Mouse (Mus musculus): ENCODE data around the gene St13. TPM values are rescaled to one million over a fixed set of nuclear protein-coding genes. Genes with fewer than 3 reads are reported as not detected.

St13 gene
- polyA plus RNA-seq, 1 experiment from 2014 or later = 185 TPM

DNA sequence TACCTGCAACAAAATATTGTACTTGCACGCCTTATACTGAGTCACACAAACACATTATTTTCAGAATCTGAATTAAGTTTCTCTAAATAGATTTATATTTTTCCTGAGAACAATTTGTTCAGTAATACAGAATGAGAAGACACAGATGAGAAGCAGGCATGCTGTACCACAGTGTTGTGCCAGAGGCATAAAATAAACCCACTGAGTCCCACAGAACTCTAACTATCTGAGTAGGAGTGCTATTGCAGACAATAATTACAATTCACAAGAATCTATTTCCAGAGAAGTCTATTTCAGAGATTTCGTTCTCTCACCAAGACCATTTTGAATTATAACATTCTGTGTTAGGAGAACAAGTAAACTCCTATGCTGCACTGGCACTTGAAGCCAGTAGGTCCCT, 52.4 kb downstream of the St13 start:
- ATAC-seq (ENCODE audit: low FRiP score) = no peak
- H3K27me3 ChIP-seq (replicated peaks) = no peaks in the 10 kb centered on the region
- 84% methylated on average over 2 of the region's 2 CpGs for WGBS
- peak overlapping the region; percentile 41; the same call in 1 of the 2 replicates for H3K27ac ChIP-seq (replicated peaks)
- no peak overlapping the region for H3K4me3 ChIP-seq (replicated peaks)
- H3K9ac ChIP-seq (replicated peaks) = no peak overlapping the region
- no peaks in the 10 kb centered on the region for H3K9me3 ChIP-seq (replicated peaks)
- no peak overlapping the region for H3K4me2 ChIP-seq
- peaks cover 6% of the 10 kb centered on the region; the same call in 1 of the 2 replicates for H3K4me1 ChIP-seq
- peaks cover 12% of the 10 kb centered on the region; the same call in 1 of the 2 replicates for H3K36me3 ChIP-seq

DNA sequence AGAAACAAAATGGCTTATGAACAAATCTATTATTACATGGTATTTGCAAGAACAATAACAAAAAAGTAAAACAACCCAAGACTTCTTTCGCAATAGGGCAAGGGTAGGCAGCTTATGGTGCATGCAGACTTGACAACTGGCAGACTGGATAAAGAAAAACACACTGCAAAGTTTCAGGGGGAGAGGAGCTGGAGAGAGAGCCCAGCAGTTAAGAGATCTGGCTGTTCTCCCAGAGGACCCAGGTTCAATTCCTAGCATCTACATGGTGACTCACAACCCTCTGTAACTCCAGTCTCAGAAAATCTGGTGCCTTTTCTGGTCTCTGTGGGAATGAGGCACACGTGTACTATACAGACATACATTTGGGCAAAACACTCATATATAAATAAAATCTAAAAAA, 58.5 kb downstream of the St13 start:
- H3K4me3 ChIP-seq (replicated peaks) = no peak overlapping the region
- H3K27me3 ChIP-seq (replicated peaks) = no peaks in the 10 kb centered on the region
- H3K27ac ChIP-seq (replicated peaks) = no peak overlapping the region
- H3K36me3 ChIP-seq = peaks cover 33% of the 10 kb centered on the region
- WGBS = 77% methylated on average over 2 of the region's 2 CpGs
- no peaks in the 10 kb centered on the region for H3K9me3 ChIP-seq (replicated peaks)
- no peak for ATAC-seq (ENCODE audit: low FRiP score)
- H3K9ac ChIP-seq (replicated peaks) = no peak overlapping the region
- peaks cover 6% of the 10 kb centered on the region; the same call in 1 of the 2 replicates for H3K4me1 ChIP-seq
- no peak overlapping the region for H3K4me2 ChIP-seq

GRCm38 (mm10) chr15:81339158-81339557, 60.7 kb downstream of the St13 start:
- no peak overlapping the region for H3K27ac ChIP-seq (replicated peaks)
- no peak overlapping the region for H3K4me2 ChIP-seq
- WGBS = 95% methylated on average over 3 of the region's 3 CpGs
- no peak for ATAC-seq (ENCODE audit: low FRiP score)
- H3K9ac ChIP-seq (replicated peaks) = no peak overlapping the region
- peaks cover 46% of the 10 kb centered on the region for H3K36me3 ChIP-seq
- no peaks in the 10 kb centered on the region for H3K27me3 ChIP-seq (replicated peaks)
- no peaks in the 10 kb centered on the region for H3K9me3 ChIP-seq (replicated peaks)
- H3K4me3 ChIP-seq (replicated peaks) = no peak overlapping the region
- peaks cover 6% of the 10 kb centered on the region; the same call in 1 of the 2 replicates for H3K4me1 ChIP-seq

DNA sequence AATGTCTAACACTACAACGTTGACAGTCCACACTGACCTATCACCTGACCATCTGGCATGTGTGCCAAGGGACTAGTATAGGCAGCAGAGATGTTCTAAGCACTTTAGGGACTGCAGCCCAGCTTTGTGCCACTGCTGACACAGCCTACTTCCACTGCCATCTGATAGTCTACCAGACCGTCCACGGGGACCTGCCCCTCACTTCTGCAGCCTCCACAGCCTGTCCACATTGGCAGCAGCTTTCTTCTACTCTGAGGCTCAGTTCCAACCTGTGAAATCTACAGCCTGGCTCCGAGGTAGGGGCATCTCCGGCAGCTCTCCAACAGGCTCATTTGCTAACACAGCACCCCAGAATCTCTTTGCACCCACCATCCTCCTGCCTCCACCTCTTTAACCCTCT, 63.4 kb downstream of the St13 start:
- Histone ChIP-seq H3K9ac (replicated peaks) (no peak overlapping the region), H3K27me3 (replicated peaks) (no peaks in the 10 kb centered on the region), H3K4me1 (0 out of 2 replicates have a peak, but pooled peaks cover 1% of the 10 kb centered on the region), H3K4me3 (replicated peaks) (no peak overlapping the region), H3K4me2 (no peak overlapping the region), H3K9me3 (replicated peaks) (no peaks in the 10 kb centered on the region), H3K36me3 (peaks cover 59% of the 10 kb centered on the region), H3K27ac (replicated peaks) (no peak overlapping the region)
- 91% methylated on average over 5 of the region's 5 CpGs for WGBS
- no peak for ATAC-seq (ENCODE audit: low FRiP score)

DNA sequence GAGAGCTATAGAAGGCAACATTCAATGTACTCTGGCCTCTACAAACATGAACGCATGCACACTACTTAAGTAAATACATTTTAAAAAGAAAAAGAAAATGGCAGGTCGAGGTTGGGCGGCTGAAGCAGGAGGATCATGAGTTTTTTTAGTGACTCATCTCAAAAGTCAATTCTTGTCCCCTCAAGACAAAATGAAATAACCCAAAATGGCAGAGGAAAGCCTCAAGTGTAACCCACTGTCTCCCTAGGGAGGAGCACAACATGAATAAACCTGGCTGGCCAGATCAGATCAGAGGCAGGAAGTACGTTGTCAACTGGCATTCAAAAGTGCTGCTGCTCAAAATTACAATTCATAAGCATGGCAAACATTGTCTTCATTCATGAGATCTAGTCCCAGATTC, 67.4 kb downstream of the St13 start:
- H3K9ac ChIP-seq (replicated peaks) = no peak overlapping the region
- peaks cover 59% of the 10 kb centered on the region for H3K36me3 ChIP-seq
- H3K4me3 ChIP-seq (replicated peaks) = no peak overlapping the region
- H3K27ac ChIP-seq (replicated peaks) = no peak overlapping the region
- H3K9me3 ChIP-seq (replicated peaks) = no peaks in the 10 kb centered on the region
- H3K4me1 ChIP-seq = no peaks in the 10 kb centered on the region
- no peak overlapping the region for H3K4me2 ChIP-seq
- no peaks in the 10 kb centered on the region for H3K27me3 ChIP-seq (replicated peaks)
- ATAC-seq (ENCODE audit: low FRiP score) = no peak
- WGBS = 96% methylated on average over 4 of the region's 4 CpGs

- Histone ChIP-seq H3K4me2 (no peak overlapping the region), H3K27ac (replicated peaks) (no peak overlapping the region), H3K4me3 (replicated peaks) (no peak overlapping the region), H3K9me3 (replicated peaks) (no peaks in the 10 kb centered on the region), H3K9ac (replicated peaks) (no peak overlapping the region), H3K36me3 (peaks cover 52% of the 10 kb centered on the region), H3K27me3 (replicated peaks) (no peaks in the 10 kb centered on the region), H3K4me1 (no peaks in the 10 kb centered on the region)
- WGBS = 72% methylated on average over 3 of the region's 3 CpGs
- ATAC-seq (ENCODE audit: low FRiP score) = no peak
Measured at GRCm38 (mm10) chr15:81330816-81331433, 69.0 kb downstream of the St13 start.

DNA sequence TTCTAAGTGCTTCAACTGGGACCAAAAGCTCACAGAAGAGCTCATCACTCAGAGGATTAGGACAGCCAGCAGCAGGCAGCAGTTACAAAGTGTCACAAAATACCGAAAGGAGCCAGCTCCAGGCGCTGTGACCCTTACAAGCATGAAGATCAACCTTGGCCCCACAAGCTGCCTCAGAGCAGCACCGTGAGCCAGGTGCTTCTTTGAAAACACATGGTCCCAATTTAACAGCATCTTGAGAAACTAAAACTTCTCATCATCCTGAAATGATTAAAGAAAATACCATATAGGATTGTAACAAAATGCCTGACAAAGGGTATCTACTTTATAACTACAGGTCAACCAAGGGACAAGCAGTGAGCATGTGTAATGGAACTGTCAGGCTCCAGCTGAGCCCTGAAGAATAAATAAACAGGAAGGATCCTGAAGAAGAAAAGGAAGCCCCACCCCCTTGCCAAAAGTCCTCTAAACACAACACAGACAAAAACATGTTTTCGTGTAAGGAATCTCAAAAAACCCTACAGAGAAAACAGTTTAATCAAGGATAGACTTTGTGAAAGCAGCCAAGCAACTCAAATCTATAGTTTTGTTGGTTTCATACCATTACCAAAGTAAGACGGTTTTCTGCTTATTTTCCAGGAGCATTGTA, 70.0 kb downstream of the St13 start:
- Histone ChIP-seq H3K27ac (replicated peaks) (no peak overlapping the region), H3K9me3 (replicated peaks) (no peaks in the 10 kb centered on the region), H3K36me3 (peaks cover 52% of the 10 kb centered on the region), H3K9ac (replicated peaks) (no peak overlapping the region), H3K4me1 (no peaks in the 10 kb centered on the region), H3K4me3 (replicated peaks) (no peak overlapping the region), H3K4me2 (no peak overlapping the region), H3K27me3 (replicated peaks) (no peaks in the 10 kb centered on the region)
- ATAC-seq (ENCODE audit: low FRiP score) = no peak
- 47% methylated on average over 5 of the region's 5 CpGs for WGBS

GRCm38 (mm10) chr15:81327501-81327900, 72.4 kb downstream of the St13 start:
- H3K4me1 ChIP-seq = no peaks in the 10 kb centered on the region
- no peak overlapping the region for H3K4me3 ChIP-seq (replicated peaks)
- WGBS = 96% methylated on average over 7 of the region's 7 CpGs
- no peaks in the 10 kb centered on the region for H3K9me3 ChIP-seq (replicated peaks)
- no peak overlapping the region for H3K27ac ChIP-seq (replicated peaks)
- no peaks in the 10 kb centered on the region for H3K27me3 ChIP-seq (replicated peaks)
- no peak for ATAC-seq (ENCODE audit: low FRiP score)
- no peak overlapping the region for H3K9ac ChIP-seq (replicated peaks)
- H3K4me2 ChIP-seq = no peak overlapping the region
- peaks cover 37% of the 10 kb centered on the region for H3K36me3 ChIP-seq

DNA sequence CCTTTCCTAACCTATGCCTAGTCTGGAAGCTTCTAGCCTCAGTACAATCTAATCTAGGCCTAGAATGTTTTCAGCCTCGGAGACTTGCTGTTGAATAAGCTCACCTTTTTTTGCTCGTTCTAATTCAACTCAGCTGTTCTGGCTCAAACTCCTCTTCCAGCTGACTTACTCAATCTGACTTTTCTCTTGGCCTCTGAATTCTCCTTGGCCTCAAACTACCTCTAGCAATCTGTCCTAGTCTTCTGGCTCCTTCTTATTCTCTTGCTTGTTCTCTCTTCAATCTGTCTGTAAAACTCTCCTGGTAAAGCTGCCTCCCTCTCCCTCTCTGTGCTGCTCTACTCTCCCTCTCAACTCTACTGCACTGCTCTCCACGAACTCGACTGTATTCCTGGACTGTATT, 74.9 kb downstream of the St13 start:
- Histone ChIP-seq H3K27ac (replicated peaks) (no peak overlapping the region), H3K4me3 (replicated peaks) (no peak overlapping the region), H3K9me3 (replicated peaks) (no peaks in the 10 kb centered on the region), H3K4me2 (no peak overlapping the region), H3K27me3 (replicated peaks) (no peaks in the 10 kb centered on the region), H3K9ac (replicated peaks) (no peak overlapping the region), H3K36me3 (peaks cover 54% of the 10 kb centered on the region), H3K4me1 (no peaks in the 10 kb centered on the region)
- ATAC-seq (ENCODE audit: low FRiP score) = no peak
- 86% methylated on average over 4 of the region's 4 CpGs for WGBS

- H3K4me3 ChIP-seq (replicated peaks) = no peak overlapping the region
- 0 out of 2 replicates have a peak, but pooled peaks cover 3% of the 10 kb centered on the region for H3K9me3 ChIP-seq (replicated peaks)
- no peaks in the 10 kb centered on the region for H3K27me3 ChIP-seq (replicated peaks)
- H3K4me2 ChIP-seq = no peak overlapping the region
- H3K4me1 ChIP-seq = no peaks in the 10 kb centered on the region
- no peak overlapping the region for H3K9ac ChIP-seq (replicated peaks)
- no peak overlapping the region for H3K27ac ChIP-seq (replicated peaks)
- ATAC-seq (ENCODE audit: low FRiP score) = no peak
- WGBS = 93% methylated on average over 3 of the region's 3 CpGs
- H3K36me3 ChIP-seq = peaks cover 59% of the 10 kb centered on the region
Measured at GRCm38 (mm10) chr15:81320137-81320536, 79.7 kb downstream of the St13 start.

DNA sequence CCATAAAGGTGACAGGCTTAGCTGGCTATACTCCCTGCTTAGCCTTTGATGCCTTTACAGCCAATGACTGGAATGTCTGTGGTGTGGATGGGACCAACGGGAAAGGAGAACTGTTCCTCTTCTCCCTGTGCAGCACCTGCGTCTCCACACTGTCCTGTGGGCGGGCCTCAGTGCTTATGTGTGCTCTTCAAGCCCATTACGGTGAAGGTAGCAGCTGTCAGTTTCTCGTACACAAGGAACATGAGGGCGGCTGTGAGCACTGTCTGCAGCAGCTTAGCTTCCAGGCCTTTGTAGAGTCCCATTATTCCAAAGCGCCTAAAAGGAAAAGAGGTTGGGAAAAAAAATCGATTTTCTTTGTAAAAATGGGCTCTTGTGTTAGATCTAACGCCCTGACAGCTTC, 80.4 kb downstream of the St13 start:
- no peak for ATAC-seq (ENCODE audit: low FRiP score)
- no peaks in the 10 kb centered on the region for H3K4me1 ChIP-seq
- 92% methylated on average over 9 of the region's 9 CpGs for WGBS
- no peaks in the 10 kb centered on the region for H3K27me3 ChIP-seq (replicated peaks)
- H3K4me3 ChIP-seq (replicated peaks) = no peak overlapping the region
- no peak overlapping the region for H3K27ac ChIP-seq (replicated peaks)
- 0 out of 2 replicates have a peak, but pooled peaks cover 3% of the 10 kb centered on the region for H3K9me3 ChIP-seq (replicated peaks)
- no peak overlapping the region for H3K4me2 ChIP-seq
- peaks cover 59% of the 10 kb centered on the region for H3K36me3 ChIP-seq
- no peak overlapping the region for H3K9ac ChIP-seq (replicated peaks)

GRCm38 (mm10) chr15:81313928-81314327, 85.9 kb downstream of the St13 start:
- Histone ChIP-seq H3K9ac (replicated peaks) (no peak overlapping the region), H3K27ac (replicated peaks) (no peak overlapping the region), H3K4me3 (replicated peaks) (no peak overlapping the region), H3K4me1 (peaks cover 9% of the 10 kb centered on the region; the same call in 1 of the 2 replicates), H3K4me2 (no peak overlapping the region), H3K27me3 (replicated peaks) (no peaks in the 10 kb centered on the region), H3K36me3 (peaks cover 20% of the 10 kb centered on the region), H3K9me3 (replicated peaks) (0 out of 2 replicates have a peak, but pooled peaks cover 3% of the 10 kb centered on the region)
- ATAC-seq (ENCODE audit: low FRiP score) = no peak
- WGBS = 93% methylated on average over 3 of the region's 3 CpGs

Measured in neural tube, embryonic 15.5 days (tissue).